Mouse (Mus musculus) bone marrow, adult 2 months (tissue): ENCODE results near the gene Rhbdf1.

Experiments used
- CTCF ChIP-seq: fragments of 200-500 bp; IDR thresholded peaks from 2 replicates; pipeline ENCODE4 v1.5.1; 2011; ENCODE audit warnings: low read length, control low read depth; ENCODE audit not compliant: control insufficient read depth, insufficient read depth
- POLR2A ChIP-seq: fragments of 200-500 bp; IDR thresholded peaks from 2 replicates; pipeline ENCODE4 v1.6.1; 2011; ENCODE audit warnings: low read depth, mild to moderate bottlenecking, control low read depth, low read length, borderline replicate concordance; ENCODE audit not compliant: control insufficient read depth

- no peak for TF ChIP-seq CTCF
- TF ChIP-seq POLR2A = no peak
Observed at GRCm38 (mm10) chr11:32166683-32167082, 55.4 kb downstream of the Rhbdf1 start.
